Mouse (Mus musculus): ENCODE results near the gene Gnat3. TPM values are rescaled to one million over a fixed set of nuclear protein-coding genes. Genes with fewer than 3 reads are reported as not detected.

Gnat3 gene
- not detected for total RNA-seq (2023)

GRCm38 (mm10) chr5:17962249-17962648 is at the start of gene Gnat3:
Gene Gnat3 (plus strand): TSS chr5:17962549.

Other genes with a start within 250 kb of the Gnat3 start
- 4.6 TPM for gene Cd36, start 73.7 kb upstream of the Gnat3 start, total RNA-seq (2023)